Mouse (Mus musculus) liver, embryonic 11.5 days (tissue): ENCODE results near the gene Tox4. TPM values are rescaled to one million over a fixed set of nuclear protein-coding genes. Genes with fewer than 3 reads are reported as not detected.

Source experiments
- ATAC-seq: fragments of 200-750 bp; cut with Nextera tagmentation; replicated peaks from 2 replicates; pipeline ENCODE4 v1.8.0; 2017; ENCODE audit warnings: moderate number of reproducible peaks, mild to moderate bottlenecking, moderate TSS enrichment, moderate library complexity; ENCODE audit not compliant: low FRiP score
- DNase-seq: peaks from one replicate; pipeline ENCODE4 v3.0.0-alpha.2; 2017; ENCODE audit warnings: low spot score
- H3K27ac ChIP-seq: fragments of 300-500 bp; sonication (generic); 2 replicates; pipeline ENCODE4 v1.5.1; 2014; ENCODE audit warnings: mild to moderate bottlenecking, low read depth, low read length, control low read depth
- H3K27me3 ChIP-seq: fragments of 300-500 bp; sonication (generic); replicated peaks from 2 replicates; pipeline ENCODE4 v1.6.1; 2014; ENCODE audit warnings: low read length, mixed read lengths; ENCODE audit not compliant: control insufficient read depth, insufficient read depth
- H3K36me3 ChIP-seq: fragments of 300-500 bp; sonication (generic); 2 replicates; pipeline ENCODE4 v1.6.1; 2014; ENCODE audit warnings: mild to moderate bottlenecking, low read length, moderate library complexity, mixed read lengths; ENCODE audit not compliant: control insufficient read depth, insufficient read depth
- H3K4me1 ChIP-seq: fragments of 300-500 bp; sonication (generic); replicated peaks from 2 replicates; pipeline ENCODE4 v1.6.1; 2014; ENCODE audit warnings: low read length, mixed read lengths; ENCODE audit not compliant: control insufficient read depth, insufficient read depth
- H3K4me2 ChIP-seq: fragments of 300-500 bp; sonication (generic); 2 replicates; pipeline ENCODE4 v1.6.1; 2014; ENCODE audit warnings: mild to moderate bottlenecking, control low read depth, moderate library complexity
- H3K4me3 ChIP-seq: fragments of 300-500 bp; sonication (generic); 2 replicates; pipeline ENCODE4 v1.5.1; 2014; ENCODE audit warnings: low read depth, low read length, control low read depth
- H3K9ac ChIP-seq: fragments of 300-500 bp; sonication (generic); 2 replicates; pipeline ENCODE4 v1.6.1; 2014; ENCODE audit warnings: low read depth, low read length, control low read depth
- H3K9me3 ChIP-seq: fragments of 300-500 bp; sonication (generic); 2 replicates; pipeline ENCODE4 v1.6.1; 2016; ENCODE audit warnings: low read length, inconsistent platforms, mixed read lengths; ENCODE audit not compliant: control insufficient read depth
- WGBS: fragments of 180-500 bp; shearing (Covaris S2); extraction: QIAGEN DNeasy Blood & Tissue Kit; methylation state at CpG from one replicate; pipeline ENCODE4 v1.1.7; 2014; 5-methylcytosine and 5-hydroxymethylcytosine counted together
- polyA plus RNA-seq: library from polyadenylated mRNA; unstranded; fragments of >200 nt; fragmentation: Nextera tagmentation; extraction: Ambion mirVana; gene quantifications from 2 replicates; pipeline ENCODE4 v1.2.1, GENCODE M21; 2014

Tox4 gene
- polyA plus RNA-seq, 1 experiment from 2014 or later: 35.7 TPM

DNA sequence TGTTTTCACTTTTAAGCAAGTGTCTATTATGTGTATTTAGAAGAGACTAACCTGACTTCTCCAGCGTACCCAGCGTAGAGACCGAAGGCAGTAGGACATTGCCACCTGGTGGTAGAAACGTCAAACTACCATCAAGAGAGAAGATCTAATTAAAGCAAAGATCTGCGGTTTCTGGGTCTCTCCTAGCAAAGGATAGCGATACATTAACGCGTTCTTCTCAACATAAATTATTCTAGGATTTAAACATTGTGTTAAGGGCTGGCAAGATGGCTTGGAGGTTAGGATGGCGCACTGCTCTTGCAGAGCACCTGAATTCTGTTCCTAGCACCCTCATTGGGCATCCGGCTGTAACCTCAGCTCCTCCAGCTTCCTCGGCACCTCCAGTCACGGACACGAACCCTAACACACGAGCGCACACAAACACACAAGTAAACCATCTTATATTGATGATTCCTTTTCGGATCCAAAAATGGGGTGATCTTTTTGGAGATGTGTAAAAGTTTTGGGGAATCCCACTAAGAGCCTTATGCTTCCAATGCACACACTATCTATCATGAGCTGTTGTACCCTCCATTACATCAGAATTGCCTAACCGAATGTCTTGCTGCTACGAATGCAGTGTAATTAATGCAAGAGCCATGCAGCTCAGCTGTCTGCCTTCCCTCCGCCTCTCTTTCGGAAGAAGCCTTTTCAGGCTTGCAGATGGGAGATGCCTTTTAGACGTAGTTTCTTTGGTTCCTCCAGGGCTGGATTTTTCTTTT, 60.0 kb downstream of the Tox4 start:
- H3K4me3 ChIP-seq: no peak overlapping the region
- peak; percentile 71 for ATAC-seq
- H3K4me1 ChIP-seq: peaks cover 3% of the 10 kb centered on the region; the same call in 1 of the 2 replicates
- no peak overlapping the region for H3K9ac ChIP-seq
- no peaks in the 10 kb centered on the region for H3K27me3 ChIP-seq
- no peak overlapping the region for H3K27ac ChIP-seq
- DNase-seq: peak; percentile 37
- 26% methylated on average over 21 of the region's 21 CpGs for WGBS
- H3K9me3 ChIP-seq: no peaks in the 10 kb centered on the region
- H3K4me2 ChIP-seq: peak overlapping the region; percentile 3; the same call in 1 of the 2 replicates
- no peaks in the 10 kb centered on the region for H3K36me3 ChIP-seq

DNA sequence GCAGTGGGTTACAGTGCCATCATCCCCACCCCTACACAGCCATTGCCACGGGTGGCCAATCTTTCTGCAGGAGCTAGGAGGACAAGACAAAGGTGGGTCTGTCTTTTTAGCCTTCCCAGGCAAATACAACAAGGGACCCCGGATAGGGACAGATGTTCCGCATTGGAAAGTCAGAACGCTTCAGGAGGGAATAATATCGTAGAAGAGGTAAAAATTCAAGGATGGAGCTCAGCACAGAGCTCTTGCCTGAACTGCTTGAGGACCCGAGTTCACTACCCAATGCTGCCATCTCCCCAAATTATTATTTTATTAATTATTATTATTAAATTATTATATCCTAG, 60.5 kb downstream of the Tox4 start:
- Histone ChIP-seq H3K36me3 (no peaks in the 10 kb centered on the region), H3K4me2 (no peak overlapping the region), H3K27ac (no peak overlapping the region), H3K4me1 (peaks cover 3% of the 10 kb centered on the region; the same call in 1 of the 2 replicates), H3K9me3 (peaks cover 2% of the 10 kb centered on the region; the same call in 1 of the 2 replicates), H3K4me3 (no peak overlapping the region), H3K27me3 (no peaks in the 10 kb centered on the region), H3K9ac (no peak overlapping the region)
- DNase-seq (no peak), ATAC-seq (no peak)
- WGBS: 72% methylated on average over 6 of the region's 6 CpGs

Other genes starting within 250 kb of the Tox4 start
- gene Olfr221, start 236.7 kb upstream of the Tox4 start, polyA plus RNA-seq: not detected in 2 replicates
- 698 and 737 TPM in 2 replicates for gene Hnrnpc, start 175.1 kb upstream of the Tox4 start, polyA plus RNA-seq
- gene Rpgrip1, start 168.4 kb upstream of the Tox4 start, polyA plus RNA-seq: 103 and 111 TPM in 2 replicates
- gene Supt16, start 81.7 kb upstream of the Tox4 start, polyA plus RNA-seq: 52.1 and 58.6 TPM in 2 replicates
- 34.5 and 38.0 TPM in 2 replicates for gene Chd8, start 21.4 kb upstream of the Tox4 start, polyA plus RNA-seq
- 9.8 and 10.6 TPM in 2 replicates for gene Rab2b, start 399 bp downstream of the Tox4 start, polyA plus RNA-seq
- gene Mettl3, start 26.0 kb downstream of the Tox4 start, polyA plus RNA-seq: 44.7 and 52.2 TPM in 2 replicates
- gene Sall2, start 49.6 kb downstream of the Tox4 start, polyA plus RNA-seq: 9.8 and 11.6 TPM in 2 replicates
- gene Olfr1513, start 77.3 kb downstream of the Tox4 start, polyA plus RNA-seq: not detected in 2 replicates
- not detected in 2 replicates for gene Olfr1512, start 100.0 kb downstream of the Tox4 start, polyA plus RNA-seq
- gene Olfr1511, start 118.2 kb downstream of the Tox4 start, polyA plus RNA-seq: not detected in 2 replicates
- not detected in 2 replicates for gene Olfr1510, start 135.2 kb downstream of the Tox4 start, polyA plus RNA-seq
- gene Olfr1509, start 163.8 kb downstream of the Tox4 start, polyA plus RNA-seq: not detected in 2 replicates
- gene Olfr1508, start 188.3 kb downstream of the Tox4 start, polyA plus RNA-seq: not detected in 2 replicates
- not detected in 2 replicates for gene Olfr1507, start 216.6 kb downstream of the Tox4 start, polyA plus RNA-seq